Mouse (Mus musculus) forebrain, embryonic 13.5 days (tissue): Measurements from ENCODE around the gene Lhfpl2. TPM values are rescaled to one million over a fixed set of nuclear protein-coding genes. Genes with fewer than 3 reads are reported as not detected.

Experiments
- ATAC-seq: fragments of 200-750 bp; cut with Nextera tagmentation; 2 replicates; pipeline ENCODE4 v1.8.0; 2017
- H3K27ac ChIP-seq: fragments of 300-500 bp; sonication (generic); 2 replicates; pipeline ENCODE4 v1.5.1; 2015; ENCODE audit warnings: inconsistent platforms, mild to moderate bottlenecking, moderate library complexity
- H3K27me3 ChIP-seq: fragments of 300-500 bp; sonication (generic); 2 replicates; pipeline ENCODE4 v1.6.1; 2015; ENCODE audit warnings: mild to moderate bottlenecking, inconsistent platforms
- H3K36me3 ChIP-seq: fragments of 300-500 bp; sonication (generic); 2 replicates; pipeline ENCODE4 v1.6.1; 2015; ENCODE audit warnings: mild to moderate bottlenecking, inconsistent platforms; ENCODE audit not compliant: poor library complexity, severe bottlenecking
- H3K4me1 ChIP-seq: fragments of 300-500 bp; sonication (generic); 2 replicates; pipeline ENCODE4 v1.6.1; 2015; ENCODE audit warnings: inconsistent platforms
- H3K4me2 ChIP-seq: fragments of 300-500 bp; sonication (generic); 2 replicates; pipeline ENCODE4 v1.6.1; 2015; ENCODE audit warnings: inconsistent platforms, mild to moderate bottlenecking, moderate library complexity
- H3K4me3 ChIP-seq: fragments of 300-500 bp; sonication (generic); 2 replicates; pipeline ENCODE4 v1.5.1; 2015; ENCODE audit warnings: mild to moderate bottlenecking, inconsistent platforms
- H3K9ac ChIP-seq: fragments of 300-500 bp; sonication (generic); 2 replicates; pipeline ENCODE4 v1.6.1; 2015; ENCODE audit warnings: mild to moderate bottlenecking, inconsistent platforms
- H3K9me3 ChIP-seq: fragments of 300-500 bp; sonication (generic); replicated peaks from 2 replicates; pipeline ENCODE4 v1.6.1; 2016; ENCODE audit warnings: inconsistent platforms
- WGBS: fragments of 180-500 bp; shearing (Covaris S2); methylation state at CpG from one replicate; pipeline ENCODE4 v1.1.7; 2015; 5-methylcytosine and 5-hydroxymethylcytosine counted together
- polyA plus RNA-seq: library from polyadenylated mRNA; unstranded; fragments of >200 nt; fragmentation: Nextera tagmentation; extraction: Ambion mirVana; gene quantifications from 2 replicates; pipeline ENCODE4 v1.2.1, GENCODE M21; 2015

Gene Lhfpl2
- polyA plus RNA-seq, 1 experiment from 2014 or later = 10.1 TPM

DNA sequence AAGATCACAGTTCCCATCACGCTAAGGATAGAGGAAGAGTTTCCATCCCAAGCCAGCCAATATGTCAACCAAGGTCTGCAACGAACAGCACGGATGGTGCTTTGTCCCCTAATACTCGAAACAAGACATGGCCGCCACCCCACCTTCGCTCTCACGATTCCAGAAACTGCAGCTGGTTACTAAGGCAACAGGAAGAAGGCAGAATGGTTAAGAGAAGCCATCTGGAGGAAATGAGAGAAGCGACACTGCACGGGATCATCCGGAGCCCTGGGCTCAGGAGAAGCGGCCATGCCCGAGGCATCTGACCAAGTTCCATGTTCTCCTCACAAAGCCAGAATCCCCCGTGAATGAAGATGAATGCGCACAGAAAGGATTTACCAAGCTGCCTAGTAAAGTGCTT lies 166.0 kb downstream of the Lhfpl2 start:
- H3K4me2 ChIP-seq = no peak overlapping the region
- no peaks in the 10 kb centered on the region for H3K27me3 ChIP-seq
- peaks cover 25% of the 10 kb centered on the region; the same call in 1 of the 2 replicates for H3K36me3 ChIP-seq
- no peak for ATAC-seq
- no peaks in the 10 kb centered on the region for H3K9me3 ChIP-seq
- H3K9ac ChIP-seq = no peak overlapping the region
- H3K27ac ChIP-seq = no peak overlapping the region
- H3K4me3 ChIP-seq = no peak overlapping the region
- peaks cover 7% of the 10 kb centered on the region; the same call in 1 of the 2 replicates for H3K4me1 ChIP-seq
- WGBS = 85% methylated on average over 14 of the region's 14 CpGs

DNA sequence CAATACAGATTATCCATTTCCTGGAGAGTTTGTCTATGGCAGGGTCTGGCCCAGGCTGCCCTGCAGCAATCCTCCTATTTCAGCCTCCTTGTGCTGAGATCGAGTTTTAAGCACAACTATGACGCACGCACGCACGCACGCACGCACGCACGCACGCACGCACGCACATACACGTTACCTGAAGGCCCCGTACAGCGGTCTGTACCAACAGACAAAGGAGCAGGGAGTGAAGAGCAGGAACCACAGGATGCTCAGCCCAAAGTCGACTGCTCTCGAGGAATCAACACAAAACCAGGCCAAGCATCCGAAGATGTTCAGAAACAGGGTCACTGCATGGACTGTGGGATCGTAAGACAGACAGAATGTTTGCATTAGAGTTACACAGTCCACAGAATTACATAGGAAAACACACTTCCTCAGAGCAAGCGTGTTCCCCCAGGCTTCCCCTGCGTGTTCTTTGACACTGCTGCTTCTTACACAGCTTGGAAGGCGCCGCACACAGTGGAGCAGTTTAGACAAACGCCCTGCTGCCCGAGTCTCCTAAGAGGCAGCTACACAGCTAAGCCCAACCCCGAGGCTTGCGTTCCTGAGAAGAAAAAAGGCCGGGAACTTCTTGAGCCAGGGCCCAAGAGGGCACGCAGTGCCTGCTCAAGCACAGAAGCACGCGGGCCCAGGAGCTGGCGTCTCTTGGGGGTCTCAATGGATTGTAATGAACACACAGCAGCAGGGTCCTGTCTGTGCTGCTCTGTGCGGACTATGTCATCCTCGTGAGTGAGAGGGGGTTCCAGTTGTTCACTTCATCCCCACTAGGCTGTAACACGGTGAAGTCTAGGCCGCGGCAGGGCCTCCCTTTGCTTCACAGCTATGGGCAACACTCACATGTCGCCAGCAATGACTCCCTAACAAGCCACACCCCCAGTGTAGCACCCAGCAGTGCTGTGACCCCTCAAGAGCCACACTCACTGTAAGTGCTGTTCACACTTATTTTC lies 167.4 kb downstream of the Lhfpl2 start:
- no peak for ATAC-seq
- H3K27me3 ChIP-seq = no peaks in the 10 kb centered on the region
- H3K9me3 ChIP-seq = no peaks in the 10 kb centered on the region
- no peak overlapping the region; the same call in 1 of the 2 replicates for H3K27ac ChIP-seq
- H3K36me3 ChIP-seq = peaks cover 28% of the 10 kb centered on the region; the same call in 1 of the 2 replicates
- H3K4me2 ChIP-seq = no peak overlapping the region
- 94% methylated on average over 38 of the region's 38 CpGs for WGBS
- H3K9ac ChIP-seq = no peak overlapping the region
- H3K4me1 ChIP-seq = peaks cover 7% of the 10 kb centered on the region; the same call in 1 of the 2 replicates
- H3K4me3 ChIP-seq = no peak overlapping the region

DNA sequence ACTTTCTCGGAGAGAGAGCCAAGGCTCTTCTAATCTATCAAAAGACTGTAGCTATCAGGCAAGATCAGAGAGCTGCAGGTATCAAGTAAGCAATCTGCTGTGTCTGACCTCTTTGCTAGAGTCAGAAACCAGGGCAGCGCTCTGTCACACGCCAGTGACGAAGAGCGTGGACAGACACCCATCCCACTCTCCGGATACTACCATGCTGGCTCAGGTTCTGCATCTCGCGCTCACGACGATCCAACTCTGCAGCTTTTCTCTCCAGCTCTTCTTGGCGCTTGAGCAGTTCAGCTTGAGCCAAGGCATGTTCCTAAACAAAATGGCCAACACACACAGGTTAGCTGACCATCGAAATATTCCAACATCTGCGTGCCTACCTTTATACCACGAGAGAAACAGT lies 174.3 kb downstream of the Lhfpl2 start:
- Histone ChIP-seq H3K27me3 (no peaks in the 10 kb centered on the region), H3K27ac (no peak overlapping the region), H3K4me2 (no peak overlapping the region), H3K4me3 (no peak overlapping the region), H3K9ac (no peak overlapping the region), H3K9me3 (no peaks in the 10 kb centered on the region), H3K4me1 (no peaks in the 10 kb centered on the region), H3K36me3 (peaks cover 10% of the 10 kb centered on the region; the same call in 1 of the 2 replicates)
- ATAC-seq = no peak
- WGBS = 92% methylated on average over 14 of the region's 14 CpGs

DNA sequence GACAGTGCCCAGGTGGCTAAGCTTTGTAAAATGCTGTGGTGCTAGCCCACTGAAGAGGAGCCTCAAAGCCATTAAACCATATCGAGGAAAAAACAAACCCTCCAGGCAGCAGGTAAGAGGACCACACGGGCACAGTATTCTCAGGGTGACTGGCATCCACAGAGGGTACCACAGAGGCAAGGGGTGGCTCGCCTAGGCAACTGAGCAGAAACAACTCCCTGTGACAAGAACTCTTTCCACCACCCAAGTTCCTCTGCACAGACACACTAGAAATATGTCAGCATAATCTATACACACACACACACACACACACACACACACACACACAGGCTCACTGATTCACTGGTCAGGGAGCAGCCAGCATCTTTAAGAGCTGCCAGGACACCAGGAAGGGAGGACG lies 181.9 kb downstream of the Lhfpl2 start:
- Histone ChIP-seq H3K4me1 (peaks cover 5% of the 10 kb centered on the region; the same call in 1 of the 2 replicates), H3K27ac (no peak overlapping the region), H3K4me3 (no peak overlapping the region), H3K4me2 (no peak overlapping the region), H3K36me3 (no peaks in the 10 kb centered on the region), H3K9ac (no peak overlapping the region), H3K9me3 (no peaks in the 10 kb centered on the region), H3K27me3 (no peaks in the 10 kb centered on the region)
- ATAC-seq = no peak
- 47% methylated on average over 4 of the region's 4 CpGs for WGBS

DNA sequence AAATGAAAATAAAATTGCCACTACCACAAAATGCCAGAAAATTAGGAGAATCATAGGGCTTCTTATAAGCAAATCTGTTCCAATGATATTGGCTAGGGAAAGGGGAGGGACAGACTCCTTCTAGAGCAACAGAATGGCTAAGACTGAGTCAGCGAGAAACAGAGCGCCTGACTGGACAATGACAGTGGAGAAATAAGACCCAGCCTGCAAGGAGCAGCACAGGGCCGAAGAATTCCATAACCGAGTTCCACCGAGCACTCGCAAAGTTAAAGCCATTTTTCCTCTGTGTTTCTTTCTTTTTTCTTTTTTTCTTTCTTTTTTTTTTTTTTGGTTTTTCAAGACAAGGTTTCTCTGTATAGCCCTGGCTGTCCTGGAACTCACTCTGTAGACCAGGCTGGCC lies 182.5 kb downstream of the Lhfpl2 start:
- Histone ChIP-seq H3K27me3 (no peaks in the 10 kb centered on the region), H3K9ac (no peak overlapping the region), H3K4me2 (no peak overlapping the region), H3K36me3 (no peaks in the 10 kb centered on the region), H3K9me3 (no peaks in the 10 kb centered on the region), H3K27ac (no peak overlapping the region), H3K4me3 (no peak overlapping the region), H3K4me1 (peaks cover 5% of the 10 kb centered on the region; the same call in 1 of the 2 replicates)
- 85% methylated on average over 6 of the region's 6 CpGs for WGBS
- ATAC-seq = no peak

DNA sequence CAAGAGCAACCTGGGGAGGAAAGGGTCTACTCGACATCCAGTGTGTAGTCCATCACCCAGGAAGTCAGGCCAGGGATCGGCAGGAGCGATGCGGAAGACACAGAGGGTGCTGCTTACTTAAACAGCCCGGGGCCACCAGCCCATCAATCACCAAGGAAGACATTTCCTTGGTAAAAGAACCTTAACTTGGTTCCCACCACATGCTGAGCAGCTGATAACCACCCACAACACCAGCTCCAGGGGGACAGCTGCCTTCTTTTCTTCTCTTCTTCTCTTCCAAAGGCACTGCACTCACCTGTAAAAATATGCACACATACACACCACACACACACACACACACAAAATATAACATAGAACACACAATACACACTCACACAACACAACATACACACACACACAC lies 183.3 kb downstream of the Lhfpl2 start:
- 81% methylated on average over 5 of the region's 5 CpGs for WGBS
- H3K36me3 ChIP-seq = no peaks in the 10 kb centered on the region
- peaks cover 5% of the 10 kb centered on the region; the same call in 1 of the 2 replicates for H3K4me1 ChIP-seq
- no peaks in the 10 kb centered on the region for H3K9me3 ChIP-seq
- no peak overlapping the region for H3K4me2 ChIP-seq
- no peaks in the 10 kb centered on the region for H3K27me3 ChIP-seq
- H3K4me3 ChIP-seq = no peak overlapping the region
- no peak for ATAC-seq
- H3K27ac ChIP-seq = no peak overlapping the region
- H3K9ac ChIP-seq = no peak overlapping the region

DNA sequence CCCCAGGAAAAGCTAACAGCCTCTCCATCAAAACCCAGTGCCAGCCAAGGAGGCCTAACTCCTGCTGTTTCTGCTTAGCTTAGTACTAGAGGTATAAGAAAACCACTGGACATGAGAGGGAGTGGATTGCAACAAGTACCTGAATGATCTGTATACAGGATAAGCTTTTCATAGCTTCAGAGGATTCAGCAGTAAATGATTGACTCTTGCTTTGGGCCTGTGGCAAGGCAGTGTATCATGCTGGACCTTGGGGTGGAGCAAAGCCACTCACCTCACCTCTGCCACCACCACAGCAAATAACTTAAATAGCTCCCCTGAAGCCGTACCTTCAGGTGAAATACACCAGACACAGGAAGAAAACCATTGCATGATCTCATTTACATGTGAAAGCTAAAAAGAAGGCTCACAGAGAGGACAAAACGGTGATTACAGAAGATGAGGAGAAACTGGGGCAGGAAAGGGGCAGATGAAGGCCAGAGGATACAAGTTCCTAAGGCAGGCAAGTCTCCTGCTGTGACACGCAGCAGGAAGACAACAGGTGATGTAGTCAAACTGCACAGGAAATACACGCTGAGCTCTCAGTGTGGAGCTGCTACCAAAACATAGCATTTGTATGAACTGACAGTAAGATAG lies 184.4 kb downstream of the Lhfpl2 start:
- H3K4me3 ChIP-seq = no peak overlapping the region
- H3K4me1 ChIP-seq = peaks cover 5% of the 10 kb centered on the region
- ATAC-seq = no peak
- H3K27ac ChIP-seq = no peak overlapping the region
- H3K9ac ChIP-seq = no peak overlapping the region
- H3K4me2 ChIP-seq = no peak overlapping the region
- H3K27me3 ChIP-seq = no peaks in the 10 kb centered on the region
- WGBS = 50% methylated on average over 4 of the region's 4 CpGs
- H3K36me3 ChIP-seq = no peaks in the 10 kb centered on the region
- no peaks in the 10 kb centered on the region for H3K9me3 ChIP-seq

DNA sequence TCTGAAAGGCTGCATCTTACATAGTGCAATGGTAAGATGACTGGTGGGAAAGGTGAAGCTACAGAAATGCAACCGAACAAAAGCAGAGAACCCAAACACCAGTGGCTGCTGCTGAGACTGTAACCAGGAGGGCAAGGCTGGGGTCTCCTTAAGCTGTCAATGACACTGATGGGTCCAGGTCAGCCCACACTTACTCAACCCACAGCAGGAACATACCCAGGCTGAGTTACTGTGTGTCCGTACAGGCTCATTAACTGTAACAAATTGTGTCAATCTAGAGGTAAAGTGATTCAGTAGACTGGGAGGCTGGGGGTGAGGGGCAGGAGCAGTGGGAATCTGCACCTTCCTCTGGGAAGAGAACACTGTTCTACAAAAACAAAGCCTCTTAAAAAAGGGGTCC lies 185.3 kb downstream of the Lhfpl2 start:
- H3K27ac ChIP-seq = no peak overlapping the region
- 49% methylated on average over 2 of the region's 2 CpGs for WGBS
- no peak overlapping the region for H3K4me3 ChIP-seq
- no peak for ATAC-seq
- H3K9ac ChIP-seq = no peak overlapping the region
- no peak overlapping the region for H3K4me2 ChIP-seq
- peaks cover 5% of the 10 kb centered on the region for H3K4me1 ChIP-seq
- H3K27me3 ChIP-seq = no peaks in the 10 kb centered on the region
- no peaks in the 10 kb centered on the region for H3K36me3 ChIP-seq
- H3K9me3 ChIP-seq = no peaks in the 10 kb centered on the region

Other genes with a start within 250 kb of the Lhfpl2 start
- gene Scamp1, start 228.1 kb downstream of the Lhfpl2 start, polyA plus RNA-seq = 65.2 and 75.6 TPM in 2 replicates